Mouse (Mus musculus): ENCODE results near the gene Tepsin. TPM values are rescaled to one million over a fixed set of nuclear protein-coding genes. Genes with fewer than 3 reads are reported as not detected.
A peak's percentile ranks its signal among the peaks of the same experiment; 100 is the strongest.

Tepsin gene
- polyA plus RNA-seq, 1 experiment: 10.3 TPM

DNA sequence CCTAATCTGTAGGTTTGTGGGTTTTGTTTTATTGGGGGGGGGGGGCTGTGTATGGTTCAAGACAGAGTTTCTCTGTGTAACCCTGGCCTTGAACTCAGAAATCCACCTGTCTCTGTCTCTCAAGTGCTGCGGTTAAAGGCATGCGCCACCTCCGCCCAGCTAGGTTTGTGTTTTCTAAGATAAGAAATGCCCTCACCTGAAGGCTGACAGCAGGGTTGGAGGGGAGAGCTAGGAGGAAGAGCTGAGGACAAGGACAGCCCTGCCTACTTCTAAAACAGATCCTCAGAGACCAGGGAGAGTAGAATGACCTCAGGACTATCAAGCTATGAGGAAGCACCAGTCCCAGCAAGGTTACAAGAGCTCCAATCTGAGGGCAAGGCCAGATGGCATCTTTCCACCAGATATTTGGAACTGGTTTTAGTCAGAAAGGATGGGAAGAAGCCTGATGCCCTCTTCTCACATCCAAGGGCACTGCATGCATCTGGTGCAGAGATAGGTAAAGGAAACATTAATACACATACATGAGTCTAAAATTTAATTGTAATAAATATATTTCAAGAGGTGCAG lies 5.0 kb upstream of the Tepsin start:
- Histone ChIP-seq H3K79me2 (ENCODE audit: control insufficient read depth, insufficient read depth) (no peaks in the 10 kb centered on the region), H3K4me2 (ENCODE audit: low read depth) (no peak overlapping the region), H3ac (ENCODE audit: control insufficient read depth, insufficient read length) (no peak overlapping the region), H3K27me3 (ENCODE audit: control insufficient read depth, insufficient read depth, insufficient read length) (no peaks in the 10 kb centered on the region), H3K36me3 (ENCODE audit: control insufficient read depth, insufficient read depth) (peaks cover 4% of the 10 kb centered on the region), H3K4me3 (no peak overlapping the region)
- peak in 1 of 3 experiments; percentile 17 for TF ChIP-seq MYOD1 (IDR thresholded peaks at IDR 0.05; ENCODE audit: control insufficient read depth in 1 of 3, insufficient read length in 2 of 3, low read depth in 2 of 3)
- no peak for TF ChIP-seq TCF3 (IDR thresholded peaks at IDR 0.05; ENCODE audit: insufficient read length, low read depth)
- no peak for TF ChIP-seq MAX (IDR thresholded peaks at IDR 0.05; ENCODE audit: low read depth)
- no peak for TF ChIP-seq REST (IDR thresholded peaks at IDR 0.05; ENCODE audit: insufficient read depth, insufficient read length)
- no peak for TF ChIP-seq SRF (IDR thresholded peaks at IDR 0.05; ENCODE audit: control insufficient read depth, insufficient read length, low read depth)
- TF ChIP-seq CEBPB (IDR thresholded peaks at IDR 0.05; ENCODE audit: insufficient read depth, poor library complexity, severe bottlenecking): no peak

DNA sequence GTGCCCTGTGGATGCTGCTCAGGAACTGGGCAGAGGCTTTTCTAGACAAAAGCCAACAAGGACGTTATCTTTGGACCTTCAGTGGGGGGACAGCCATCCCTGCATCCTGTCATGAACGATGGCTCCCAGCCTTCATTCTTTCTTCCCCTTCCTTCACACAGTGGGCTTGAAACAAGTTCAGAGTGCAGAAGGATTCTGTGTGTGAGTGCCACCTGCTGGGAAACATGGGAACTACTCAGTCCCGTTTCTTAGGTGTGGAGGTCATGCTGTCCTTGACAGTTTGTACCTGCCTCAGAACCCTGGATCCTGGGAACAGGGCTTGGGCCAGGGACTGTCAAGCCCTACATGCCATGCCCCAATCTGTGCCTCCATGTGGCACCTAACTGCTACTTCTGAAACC lies 2.5 kb upstream of the Tepsin start:
- H3K36me3 ChIP-seq (ENCODE audit: control insufficient read depth, insufficient read depth): peaks cover 4% of the 10 kb centered on the region
- no peaks in the 10 kb centered on the region for H3K27me3 ChIP-seq (ENCODE audit: control insufficient read depth, insufficient read depth, insufficient read length)
- H3ac ChIP-seq (ENCODE audit: control insufficient read depth, insufficient read length): no peak overlapping the region
- H3K79me2 ChIP-seq (ENCODE audit: control insufficient read depth, insufficient read depth): no peaks in the 10 kb centered on the region
- peak; percentile 57 for TF ChIP-seq POLR2AphosphoS2 (IDR thresholded peaks at IDR 0.05; ENCODE audit: insufficient read length, low read depth)
- TF ChIP-seq USF1 (IDR thresholded peaks at IDR 0.05; ENCODE audit: low read depth): no peak
- TF ChIP-seq TCF3 (IDR thresholded peaks at IDR 0.05; ENCODE audit: insufficient read length, low read depth): no peak
- TF ChIP-seq MAX (IDR thresholded peaks at IDR 0.05; ENCODE audit: low read depth): no peak
- no peak for TF ChIP-seq E2F4 (IDR thresholded peaks at IDR 0.05; ENCODE audit: insufficient read depth)
- TF ChIP-seq REST (IDR thresholded peaks at IDR 0.05; ENCODE audit: insufficient read depth, insufficient read length): no peak
- no peak for TF ChIP-seq MYOD1 (IDR thresholded peaks at IDR 0.05; ENCODE audit: control insufficient read depth in 1 of 3, insufficient read length in 2 of 3, low read depth in 2 of 3)
- TF ChIP-seq POLR2A (IDR thresholded peaks at IDR 0.05; ENCODE audit: insufficient read length, low read depth): no peak
- H3K4me3 ChIP-seq: no peak overlapping the region
- no peak overlapping the region for H3K4me2 ChIP-seq (ENCODE audit: low read depth)

DNA sequence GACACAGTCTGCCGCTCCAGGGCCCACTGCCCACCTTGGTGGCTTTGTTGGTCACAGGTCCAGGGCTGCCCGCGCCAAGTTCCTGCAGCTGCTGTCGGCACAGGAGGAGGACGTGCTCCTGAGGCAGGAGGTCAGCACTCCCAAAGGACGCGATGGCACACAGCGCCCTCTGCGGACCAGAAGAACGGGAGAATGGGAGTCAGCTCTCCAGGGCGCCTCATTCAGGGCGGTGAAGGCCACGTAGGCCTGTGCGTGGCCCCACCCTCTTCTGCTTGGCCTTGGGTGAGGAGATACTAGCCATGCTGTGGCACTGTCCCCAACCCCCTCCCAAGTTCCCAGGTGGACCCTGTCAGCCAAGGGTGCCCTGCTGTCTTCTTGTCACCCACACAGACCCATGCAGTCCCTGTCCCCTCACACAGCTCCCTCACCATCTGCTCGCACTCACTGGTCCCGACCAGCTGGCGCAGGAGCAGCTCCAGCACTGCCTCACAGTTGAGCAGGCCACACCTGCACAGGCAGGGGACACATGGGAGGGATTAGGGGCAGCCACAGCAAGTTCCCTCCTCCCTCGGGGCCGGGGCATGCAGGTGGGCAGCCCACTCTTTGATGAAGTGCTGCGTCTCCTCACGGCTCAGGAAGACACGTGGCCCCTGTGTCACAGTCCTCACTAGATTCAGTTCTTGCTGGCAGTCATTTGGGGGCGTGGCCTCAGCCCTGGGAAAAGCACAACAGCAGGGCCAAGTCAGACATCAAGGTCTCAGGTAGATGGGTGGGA lies 5.5 kb downstream of the Tepsin start:
- no peaks in the 10 kb centered on the region for H3K27me3 ChIP-seq (ENCODE audit: control insufficient read depth, insufficient read depth, insufficient read length)
- no peak overlapping the region for H3K4me3 ChIP-seq
- no peak overlapping the region for H3ac ChIP-seq (ENCODE audit: control insufficient read depth, insufficient read length)
- no peak for TF ChIP-seq POLR2A (IDR thresholded peaks at IDR 0.05; ENCODE audit: insufficient read length, low read depth)
- no peak for TF ChIP-seq MYOG (IDR thresholded peaks at IDR 0.05; ENCODE audit: control insufficient read depth in 1 of 3, insufficient read depth in 1 of 3, insufficient read length in 2 of 3, low read depth in 2 of 3)
- TF ChIP-seq CEBPB (IDR thresholded peaks at IDR 0.05; ENCODE audit: insufficient read depth, poor library complexity, severe bottlenecking): no peak
- TF ChIP-seq SRF (IDR thresholded peaks at IDR 0.05; ENCODE audit: control insufficient read depth, insufficient read length, low read depth): no peak
- TF ChIP-seq E2F4 (IDR thresholded peaks at IDR 0.05; ENCODE audit: insufficient read depth): no peak
- TF ChIP-seq TCF3 (IDR thresholded peaks at IDR 0.05; ENCODE audit: insufficient read length, low read depth): no peak
- no peak for TF ChIP-seq MAX (IDR thresholded peaks at IDR 0.05; ENCODE audit: low read depth)
- no peak for TF ChIP-seq REST (IDR thresholded peaks at IDR 0.05; ENCODE audit: insufficient read depth, insufficient read length)
- no peak for TF ChIP-seq TCF12 (IDR thresholded peaks at IDR 0.05; ENCODE audit: insufficient read depth, poor library complexity, severe bottlenecking)
- TF ChIP-seq POLR2AphosphoS2 (IDR thresholded peaks at IDR 0.05; ENCODE audit: insufficient read length, low read depth): no peak
- TF ChIP-seq USF1 (IDR thresholded peaks at IDR 0.05; ENCODE audit: low read depth): no peak
- TF ChIP-seq MYOD1 (IDR thresholded peaks at IDR 0.05; ENCODE audit: control insufficient read depth in 1 of 3, insufficient read length in 2 of 3, low read depth in 2 of 3): no peak
- peaks cover 7% of the 10 kb centered on the region for H3K36me3 ChIP-seq (ENCODE audit: control insufficient read depth, insufficient read depth)
- H3K4me2 ChIP-seq (ENCODE audit: low read depth): no peak overlapping the region
- H3K79me2 ChIP-seq (ENCODE audit: control insufficient read depth, insufficient read depth): no peaks in the 10 kb centered on the region

DNA sequence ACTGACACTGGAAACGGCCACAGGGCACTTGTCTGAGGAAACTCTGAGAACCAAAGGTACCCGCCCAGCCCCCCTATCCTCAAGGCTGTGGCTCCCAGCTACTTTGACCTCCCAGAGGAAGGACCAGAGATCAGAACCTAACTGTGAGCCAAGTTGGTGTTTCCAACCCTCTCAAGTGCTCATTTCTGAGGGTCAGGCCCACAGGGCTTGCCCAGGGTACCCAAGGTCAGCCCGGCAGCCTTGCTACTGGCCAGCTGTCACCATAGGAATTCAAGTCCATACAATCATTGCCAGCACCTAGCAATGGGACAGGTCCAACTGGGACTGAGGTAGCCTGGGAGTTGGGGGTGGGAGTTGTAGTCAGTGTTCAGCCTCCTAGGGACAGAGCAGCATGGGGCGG lies 7.9 kb downstream of the Tepsin start:
- Histone ChIP-seq H3ac (ENCODE audit: control insufficient read depth, insufficient read length) (no peak overlapping the region), H3K36me3 (ENCODE audit: control insufficient read depth, insufficient read depth) (peaks cover 7% of the 10 kb centered on the region), H3K4me3 (no peak overlapping the region), H3K27me3 (ENCODE audit: control insufficient read depth, insufficient read depth, insufficient read length) (no peaks in the 10 kb centered on the region), H3K79me2 (ENCODE audit: control insufficient read depth, insufficient read depth) (no peaks in the 10 kb centered on the region), H3K4me2 (ENCODE audit: low read depth) (no peak overlapping the region)
- no peak for TF ChIP-seq CEBPB (IDR thresholded peaks at IDR 0.05; ENCODE audit: insufficient read depth, poor library complexity, severe bottlenecking)
- TF ChIP-seq MAX (IDR thresholded peaks at IDR 0.05; ENCODE audit: low read depth): no peak
- no peak for TF ChIP-seq POLR2AphosphoS2 (IDR thresholded peaks at IDR 0.05; ENCODE audit: insufficient read length, low read depth)
- no peak for TF ChIP-seq MYOG (IDR thresholded peaks at IDR 0.05; ENCODE audit: control insufficient read depth in 1 of 3, insufficient read depth in 1 of 3, insufficient read length in 2 of 3, low read depth in 2 of 3)
- no peak for TF ChIP-seq E2F4 (IDR thresholded peaks at IDR 0.05; ENCODE audit: insufficient read depth)
- TF ChIP-seq TCF12 (IDR thresholded peaks at IDR 0.05; ENCODE audit: insufficient read depth, poor library complexity, severe bottlenecking): no peak
- no peak for TF ChIP-seq TCF3 (IDR thresholded peaks at IDR 0.05; ENCODE audit: insufficient read length, low read depth)
- TF ChIP-seq MYOD1 (IDR thresholded peaks at IDR 0.05; ENCODE audit: control insufficient read depth in 1 of 3, insufficient read length in 2 of 3, low read depth in 2 of 3): no peak
- TF ChIP-seq SRF (IDR thresholded peaks at IDR 0.05; ENCODE audit: control insufficient read depth, insufficient read length, low read depth): no peak
- TF ChIP-seq POLR2A (IDR thresholded peaks at IDR 0.05; ENCODE audit: insufficient read length, low read depth): no peak
- TF ChIP-seq REST (IDR thresholded peaks at IDR 0.05; ENCODE audit: insufficient read depth, insufficient read length): no peak
- TF ChIP-seq USF1 (IDR thresholded peaks at IDR 0.05; ENCODE audit: low read depth): no peak

All from myocyte (in vitro differentiated cells).